Mouse (Mus musculus): ENCODE measurements around the gene Gm49510. TPM values are rescaled to one million over a fixed set of nuclear protein-coding genes. Genes with fewer than 3 reads are reported as not detected.
A peak's percentile ranks its signal among the peaks of the same experiment; 100 is the strongest.

The Gm49510 gene
- polyA plus RNA-seq, 1 experiment from 2014 or later: 0.23 TPM

DNA sequence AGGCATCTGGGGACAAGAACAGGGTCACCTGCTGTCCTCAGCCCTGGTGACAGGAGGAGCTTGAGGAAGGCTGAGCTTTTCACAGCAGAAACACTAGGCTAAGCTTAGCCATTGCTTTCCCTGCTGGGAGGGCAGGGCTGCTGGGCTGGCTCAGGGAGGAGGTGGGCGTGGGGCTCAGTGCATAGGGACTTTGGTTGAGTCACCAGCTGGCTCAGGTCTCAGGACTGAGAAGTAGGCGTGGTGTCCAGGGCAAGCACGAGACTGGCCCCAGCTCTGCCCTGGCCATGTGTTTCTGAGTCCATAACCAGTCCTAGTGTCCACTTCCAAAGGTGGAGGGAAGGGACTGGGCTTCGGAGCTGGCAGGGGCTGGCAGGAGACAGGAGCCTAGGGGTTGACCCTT is 60.6 kb downstream of the Gm49510 start:
- 59% methylated on average over 4 of the region's 4 CpGs for WGBS
- H3K36me3 ChIP-seq: no peaks in the 10 kb centered on the region

DNA sequence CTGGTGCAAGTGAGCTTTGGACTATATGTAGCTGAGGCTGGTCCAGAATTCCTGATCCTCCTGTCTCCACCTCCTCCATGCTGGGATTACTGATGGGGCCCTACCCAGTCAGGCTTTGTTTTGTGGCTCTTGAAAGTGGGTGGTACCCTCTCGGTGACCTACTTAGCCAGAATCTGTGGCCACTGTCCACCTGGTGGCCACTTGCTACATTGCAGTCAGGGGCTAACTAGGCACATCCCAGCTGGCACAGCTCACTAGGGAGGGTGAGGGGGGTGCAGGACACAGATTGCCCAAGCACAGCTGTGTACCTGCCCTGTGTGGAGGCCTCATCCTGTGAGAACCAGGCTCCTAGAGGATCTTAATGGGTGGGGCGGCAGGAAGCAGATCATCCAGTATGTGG is 63.4 kb downstream of the Gm49510 start:
- Histone ChIP-seq H3K4me2 (replicated peaks) (no peak overlapping the region), H3K27ac (no peak overlapping the region), H3K36me3 (no peaks in the 10 kb centered on the region), H3K9ac (no peak overlapping the region), H3K4me1 (replicated peaks) (0 out of 2 replicates have a peak, but pooled peaks cover 7% of the 10 kb centered on the region), H3K4me3 (replicated peaks) (no peak overlapping the region), H3K9me3 (no peaks in the 10 kb centered on the region), H3K27me3 (replicated peaks) (no peaks in the 10 kb centered on the region)
- ATAC-seq: peak; percentile 42; the same call in 1 of the 2 replicates
- WGBS: 31% methylated on average over 2 of the region's 2 CpGs

More for the DNA sequence above, 60.6 kb downstream of the Gm49510 start:
- Histone ChIP-seq H3K9ac (no peak overlapping the region), H3K4me3 (replicated peaks) (no peak overlapping the region), H3K27ac (no peak overlapping the region), H3K4me2 (replicated peaks) (no peak overlapping the region), H3K9me3 (no peaks in the 10 kb centered on the region), H3K4me1 (replicated peaks) (0 out of 2 replicates have a peak, but pooled peaks cover 12% of the 10 kb centered on the region), H3K27me3 (replicated peaks) (no peaks in the 10 kb centered on the region)
- ATAC-seq: peak; percentile 79

Other genes starting within 250 kb of the Gm49510 start
- gene Elfn2, start 180.9 kb upstream of the Gm49510 start, polyA plus RNA-seq (2015; fragmentation: Nextera tagmentation; extraction: Ambion mirVana): 0.08 and 0.29 TPM in 2 replicates
- gene Mfng, start 126.2 kb upstream of the Gm49510 start, polyA plus RNA-seq (2015; fragmentation: Nextera tagmentation; extraction: Ambion mirVana): 19.7 and 20.4 TPM in 2 replicates
- gene Card10, start 96.6 kb upstream of the Gm49510 start, polyA plus RNA-seq (2015; fragmentation: Nextera tagmentation; extraction: Ambion mirVana): 6.9 and 7.3 TPM in 2 replicates
- gene Cdc42ep1, start 57.0 kb upstream of the Gm49510 start, polyA plus RNA-seq (2015; fragmentation: Nextera tagmentation; extraction: Ambion mirVana): 44.0 and 47.5 TPM in 2 replicates
- gene Lgals2, start 44.1 kb upstream of the Gm49510 start, polyA plus RNA-seq (2015; fragmentation: Nextera tagmentation; extraction: Ambion mirVana): 1,110 and 1,149 TPM in 2 replicates
- gene Gga1, start 22.5 kb upstream of the Gm49510 start, polyA plus RNA-seq (2015; fragmentation: Nextera tagmentation; extraction: Ambion mirVana): 47.6 and 51.7 TPM in 2 replicates
- gene Sh3bp1, start 101 bp downstream of the Gm49510 start, polyA plus RNA-seq (2015; fragmentation: Nextera tagmentation; extraction: Ambion mirVana): 21.6 and 26.8 TPM in 2 replicates
- 11.0 TPM in 2 replicates for gene Pdxp, start 14.3 kb downstream of the Gm49510 start, polyA plus RNA-seq (2015; fragmentation: Nextera tagmentation; extraction: Ambion mirVana)
- 996 and 1,059 TPM in 2 replicates for gene Lgals1, start 27.1 kb downstream of the Gm49510 start, polyA plus RNA-seq (2015; fragmentation: Nextera tagmentation; extraction: Ambion mirVana)
- gene Nol12, start 35.3 kb downstream of the Gm49510 start, polyA plus RNA-seq (2015; fragmentation: Nextera tagmentation; extraction: Ambion mirVana): 41.4 and 42.3 TPM in 2 replicates
- gene Triobp, start 48.1 kb downstream of the Gm49510 start, polyA plus RNA-seq (2015; fragmentation: Nextera tagmentation; extraction: Ambion mirVana): 51.5 and 53.1 TPM in 2 replicates
- gene H1f0, start 128.8 kb downstream of the Gm49510 start, polyA plus RNA-seq (2015; fragmentation: Nextera tagmentation; extraction: Ambion mirVana): 441 and 523 TPM in 2 replicates
- 1.6 and 1.8 TPM in 2 replicates for gene Galr3, start 142.2 kb downstream of the Gm49510 start, polyA plus RNA-seq (2015; fragmentation: Nextera tagmentation; extraction: Ambion mirVana)
- 53.5 and 56.2 TPM in 2 replicates for gene Ankrd54, start 163.2 kb downstream of the Gm49510 start, polyA plus RNA-seq (2015; fragmentation: Nextera tagmentation; extraction: Ambion mirVana)
- 229 and 241 TPM in 2 replicates for gene Eif3l, start 175.5 kb downstream of the Gm49510 start, polyA plus RNA-seq (2015; fragmentation: Nextera tagmentation; extraction: Ambion mirVana)
- gene Micall1, start 209.2 kb downstream of the Gm49510 start, polyA plus RNA-seq (2015; fragmentation: Nextera tagmentation; extraction: Ambion mirVana): 8.3 TPM in 2 replicates
- 311 and 328 TPM in 2 replicates for gene Polr2f, start 241.3 kb downstream of the Gm49510 start, polyA plus RNA-seq (2015; fragmentation: Nextera tagmentation; extraction: Ambion mirVana)
- gene 1700088E04Rik, start 241.6 kb downstream of the Gm49510 start, polyA plus RNA-seq (2015; fragmentation: Nextera tagmentation; extraction: Ambion mirVana): 4.5 and 5.7 TPM in 2 replicates

Data from intestine, embryonic 15.5 days (tissue).